Mouse (Mus musculus) cerebellum, postnatal 4 days (tissue): ENCODE measurements around the gene Cfap45.

ENCODE experiments used
- DNase-seq, 2 experiments: peaks; one replicate each; pipeline ENCODE4 v3.0.0; 2022; ENCODE audit warnings: low spot score in 2 of 2, mixed read lengths in 1 of 2

The Cfap45 gene

GRCm38 (mm10) chr1:172562641-172563464 is 42.3 kb downstream of the Cfap45 start:
- DNase-seq: peak in 1 of 2 experiments; percentile 68

- no peak for DNase-seq
Observed at GRCm38 (mm10) chr1:172563465-172563828, 42.8 kb downstream of the Cfap45 start.

- DNase-seq: no peak
Observed at GRCm38 (mm10) chr1:172566131-172566530, 45.5 kb downstream of the Cfap45 start.

GRCm38 (mm10) chr1:172567758-172568157 is 47.2 kb downstream of the Cfap45 start:
- no peak for DNase-seq

- DNase-seq: no peak
Observed at GRCm38 (mm10) chr1:172580116-172580515, 59.5 kb downstream of the Cfap45 start.

GRCm38 (mm10) chr1:172582436-172582835 is 61.8 kb downstream of the Cfap45 start:
- no peak for DNase-seq

GRCm38 (mm10) chr1:172584271-172584670 is 63.7 kb downstream of the Cfap45 start:
- no peak for DNase-seq

GRCm38 (mm10) chr1:172585026-172585425 is 64.4 kb downstream of the Cfap45 start:
- DNase-seq: no peak

GRCm38 (mm10) chr1:172585612-172586567 is 65.3 kb downstream of the Cfap45 start:
- DNase-seq: no peak

- DNase-seq: no peak
Observed at GRCm38 (mm10) chr1:172590385-172590784, 69.8 kb downstream of the Cfap45 start, which contains the start of gene Slamf8. Gene Slamf8, minus strand, starts transcription at chr1:172590568.

- no peak for DNase-seq
Observed at GRCm38 (mm10) chr1:172593321-172593720, 72.7 kb downstream of the Cfap45 start.

- no peak for DNase-seq
Observed at GRCm38 (mm10) chr1:172593956-172594355, 73.4 kb downstream of the Cfap45 start.

GRCm38 (mm10) chr1:172594495-172594894 is 73.9 kb downstream of the Cfap45 start:
- DNase-seq: peak in 1 of 2 experiments; percentile 66
